Mouse (Mus musculus) hindbrain, embryonic 14.5 days (tissue): ENCODE results near the gene Cd5. TPM values are rescaled to one million over a fixed set of nuclear protein-coding genes. Genes with fewer than 3 reads are reported as not detected.

ENCODE experiments used
- ATAC-seq: fragments of 200-750 bp; cut with Nextera tagmentation; 2 replicates; pipeline ENCODE4 v1.8.0; 2017; ENCODE audit warnings: moderate number of reproducible peaks, mild to moderate bottlenecking, moderate TSS enrichment, moderate library complexity; ENCODE audit not compliant: low FRiP score
- DNase-seq: peaks from one replicate; pipeline ENCODE4 v3.0.0-alpha.2; 2015; ENCODE audit warnings: low spot score
- H3K27ac ChIP-seq: fragments of 300-500 bp; sonication (generic); 2 replicates; pipeline ENCODE4 v1.5.1; 2014; ENCODE audit warnings: mild to moderate bottlenecking, moderate library complexity
- H3K27me3 ChIP-seq: fragments of 300-500 bp; sonication (generic); 2 replicates; pipeline ENCODE4 v1.6.1; 2014; ENCODE audit warnings: mild to moderate bottlenecking, low read length, mixed read lengths; ENCODE audit not compliant: control insufficient read depth, insufficient read depth
- H3K36me3 ChIP-seq: fragments of 300-500 bp; sonication (generic); replicated peaks from 2 replicates; pipeline ENCODE4 v1.6.1; 2014; ENCODE audit not compliant: control insufficient read depth, insufficient read depth
- H3K4me1 ChIP-seq: fragments of 300-500 bp; sonication (generic); replicated peaks from 2 replicates; pipeline ENCODE4 v1.6.1; 2014; ENCODE audit warnings: antibody characterized with exemption, low read length, mixed read lengths; ENCODE audit not compliant: control insufficient read depth, insufficient read depth
- H3K4me2 ChIP-seq: fragments of 300-500 bp; sonication (generic); replicated peaks from 2 replicates; pipeline ENCODE4 v1.6.1; 2014; ENCODE audit warnings: mild to moderate bottlenecking, moderate library complexity
- H3K4me3 ChIP-seq: fragments of 300-500 bp; sonication (generic); replicated peaks from 2 replicates; pipeline ENCODE4 v1.5.1; 2014; ENCODE audit warnings: mild to moderate bottlenecking, low read length
- H3K9ac ChIP-seq: fragments of 300-500 bp; sonication (generic); 2 replicates; pipeline ENCODE4 v1.6.1; 2014
- H3K9me3 ChIP-seq: fragments of 300-500 bp; sonication (generic); 2 replicates; pipeline ENCODE4 v1.6.1; 2016; ENCODE audit warnings: low read length; ENCODE audit not compliant: control insufficient read depth
- WGBS: fragments of 180-500 bp; shearing (Covaris S2); extraction: QIAGEN DNeasy Blood & Tissue Kit; methylation state at CpG from one replicate; pipeline ENCODE4 v1.1.7; 2014; 5-methylcytosine and 5-hydroxymethylcytosine counted together
- polyA plus RNA-seq: library from polyadenylated mRNA; unstranded; fragments of >200 nt; fragmentation: Nextera tagmentation; extraction: Ambion mirVana; gene quantifications from 2 replicates; pipeline ENCODE4 v1.2.1, GENCODE M21; 2014

The Cd5 gene
- polyA plus RNA-seq, 1 experiment from 2014 or later: 0.31 TPM

- H3K4me3 ChIP-seq: no peak overlapping the region
- WGBS: 84% methylated on average over 6 of the region's 6 CpGs
- DNase-seq (no peak), ATAC-seq (no peak)
- no peak overlapping the region for H3K27ac ChIP-seq
- no peaks in the 10 kb centered on the region for H3K36me3 ChIP-seq
- H3K4me1 ChIP-seq: no peaks in the 10 kb centered on the region
- no peak overlapping the region for H3K9ac ChIP-seq
- H3K4me2 ChIP-seq: no peak overlapping the region
- no peaks in the 10 kb centered on the region for H3K9me3 ChIP-seq
- no peaks in the 10 kb centered on the region for H3K27me3 ChIP-seq
Observed at GRCm38 (mm10) chr19:10749295-10749694, 10.5 kb upstream of the Cd5 start.

- ATAC-seq (no peak), DNase-seq (no peak)
- H3K9ac ChIP-seq: no peak overlapping the region
- no peaks in the 10 kb centered on the region for H3K27me3 ChIP-seq
- H3K4me2 ChIP-seq: no peak overlapping the region
- H3K9me3 ChIP-seq: no peaks in the 10 kb centered on the region
- WGBS: 47% methylated on average over 11 of the region's 11 CpGs
- no peak overlapping the region for H3K4me3 ChIP-seq
- no peaks in the 10 kb centered on the region for H3K36me3 ChIP-seq
- no peak overlapping the region for H3K27ac ChIP-seq
- no peaks in the 10 kb centered on the region for H3K4me1 ChIP-seq
Observed at GRCm38 (mm10) chr19:10748401-10749102, 9.8 kb upstream of the Cd5 start.

GRCm38 (mm10) chr19:10747718-10748117, 8.9 kb upstream of the Cd5 start:
- Histone ChIP-seq H3K27me3 (no peaks in the 10 kb centered on the region), H3K4me2 (no peak overlapping the region), H3K4me3 (no peak overlapping the region), H3K4me1 (no peaks in the 10 kb centered on the region), H3K36me3 (no peaks in the 10 kb centered on the region), H3K27ac (no peak overlapping the region), H3K9ac (no peak overlapping the region), H3K9me3 (no peaks in the 10 kb centered on the region)
- ATAC-seq: no peak
- DNase-seq: no peak
- WGBS: 92% methylated on average over 6 of the region's 6 CpGs

GRCm38 (mm10) chr19:10747182-10747581, 8.4 kb upstream of the Cd5 start:
- Histone ChIP-seq H3K36me3 (no peaks in the 10 kb centered on the region), H3K27me3 (no peaks in the 10 kb centered on the region), H3K4me2 (no peak overlapping the region), H3K4me1 (no peaks in the 10 kb centered on the region), H3K9ac (no peak overlapping the region), H3K27ac (no peak overlapping the region), H3K9me3 (no peaks in the 10 kb centered on the region), H3K4me3 (no peak overlapping the region)
- ATAC-seq (no peak), DNase-seq (no peak)
- WGBS: 87% methylated on average over 7 of the region's 7 CpGs

GRCm38 (mm10) chr19:10742565-10742964, 3.8 kb upstream of the Cd5 start:
- H3K9me3 ChIP-seq: no peaks in the 10 kb centered on the region
- ATAC-seq: no peak
- no peak overlapping the region for H3K4me3 ChIP-seq
- WGBS: 76% methylated on average over 3 of the region's 3 CpGs
- no peak overlapping the region for H3K9ac ChIP-seq
- DNase-seq: no peak
- no peaks in the 10 kb centered on the region for H3K36me3 ChIP-seq
- H3K4me1 ChIP-seq: no peaks in the 10 kb centered on the region
- no peaks in the 10 kb centered on the region for H3K27me3 ChIP-seq
- no peak overlapping the region for H3K4me2 ChIP-seq
- no peak overlapping the region for H3K27ac ChIP-seq

GRCm38 (mm10) chr19:10742145-10742544, 3.3 kb upstream of the Cd5 start:
- 87% methylated on average over 6 of the region's 6 CpGs for WGBS
- Histone ChIP-seq H3K4me3 (no peak overlapping the region), H3K9ac (no peak overlapping the region), H3K36me3 (no peaks in the 10 kb centered on the region), H3K27me3 (no peaks in the 10 kb centered on the region), H3K27ac (no peak overlapping the region), H3K4me2 (no peak overlapping the region), H3K9me3 (no peaks in the 10 kb centered on the region), H3K4me1 (no peaks in the 10 kb centered on the region)
- DNase-seq: no peak
- no peak for ATAC-seq

GRCm38 (mm10) chr19:10740641-10741440, 2.0 kb upstream of the Cd5 start:
- DNase-seq: no peak
- Histone ChIP-seq H3K9ac (no peak overlapping the region), H3K4me2 (no peak overlapping the region), H3K4me3 (no peak overlapping the region), H3K36me3 (no peaks in the 10 kb centered on the region), H3K9me3 (no peaks in the 10 kb centered on the region), H3K4me1 (no peaks in the 10 kb centered on the region), H3K27ac (no peak overlapping the region), H3K27me3 (no peaks in the 10 kb centered on the region)
- WGBS: 56% methylated on average over 11 of the region's 11 CpGs
- ATAC-seq: no peak

- H3K4me1 ChIP-seq: no peaks in the 10 kb centered on the region
- H3K9ac ChIP-seq: no peak overlapping the region
- H3K4me2 ChIP-seq: no peak overlapping the region
- no peaks in the 10 kb centered on the region for H3K27me3 ChIP-seq
- no peaks in the 10 kb centered on the region for H3K9me3 ChIP-seq
- DNase-seq: no peak
- WGBS: 98% methylated on average over 4 of the region's 4 CpGs
- H3K27ac ChIP-seq: no peak overlapping the region
- ATAC-seq: no peak
- H3K36me3 ChIP-seq: no peaks in the 10 kb centered on the region
- no peak overlapping the region for H3K4me3 ChIP-seq
Observed at GRCm38 (mm10) chr19:10739916-10740315, 1.1 kb upstream of the Cd5 start.

GRCm38 (mm10) chr19:10738038-10738437, 764 bp downstream of the Cd5 start:
- Histone ChIP-seq H3K27ac (no peak overlapping the region), H3K36me3 (no peaks in the 10 kb centered on the region), H3K4me1 (no peaks in the 10 kb centered on the region), H3K9me3 (no peaks in the 10 kb centered on the region), H3K4me3 (no peak overlapping the region), H3K9ac (no peak overlapping the region), H3K27me3 (no peaks in the 10 kb centered on the region), H3K4me2 (no peak overlapping the region)
- ATAC-seq: no peak
- no peak for DNase-seq
- 95% methylated on average over 6 of the region's 6 CpGs for WGBS
